Mouse (Mus musculus): ENCODE measurements around the gene Adrm1. TPM values are rescaled to one million over a fixed set of nuclear protein-coding genes. Genes with fewer than 3 reads are reported as not detected.
A peak's percentile ranks its signal among the peaks of the same experiment; 100 is the strongest.

The Adrm1 gene
- polyA plus RNA-seq, 1 experiment from 2014 or later: 297 TPM

GRCm38 (mm10) chr2:180214352-180214978 lies 43.2 kb downstream of the Adrm1 start:
- WGBS: 95% methylated on average over 4 of the region's 4 CpGs
- Histone ChIP-seq H3K4me1 (replicated peaks) (peaks cover 48% of the 10 kb centered on the region), H3K36me3 (0 out of 2 replicates have a peak, but pooled peaks cover 7% of the 10 kb centered on the region), H3K27me3 (ENCODE audit: insufficient read depth, poor library complexity, severe bottlenecking) (no peaks in the 10 kb centered on the region), H3K27ac (peak overlapping the region; percentile 19; the same call in 1 of the 2 replicates), H3K9me3 (no peaks in the 10 kb centered on the region), H3K4me3 (no peak overlapping the region)
- DNase-seq (ENCODE audit: low spot score): no peak

- Histone ChIP-seq H3K27me3 (ENCODE audit: insufficient read depth, poor library complexity, severe bottlenecking) (no peaks in the 10 kb centered on the region), H3K9me3 (no peaks in the 10 kb centered on the region), H3K4me3 (no peak overlapping the region), H3K4me1 (replicated peaks) (peaks cover 53% of the 10 kb centered on the region), H3K27ac (peak overlapping the region; percentile 62), H3K36me3 (0 out of 2 replicates have a peak, but pooled peaks cover 7% of the 10 kb centered on the region)
- DNase-seq (ENCODE audit: low spot score): no peak
- 70% methylated on average over 8 of the region's 8 CpGs for WGBS
These were observed 43.8 kb downstream of the Adrm1 start for GRCm38 (mm10) chr2:180215011-180215461.

- no peak for DNase-seq (ENCODE audit: low spot score)
- Histone ChIP-seq H3K9me3 (no peaks in the 10 kb centered on the region), H3K4me1 (replicated peaks) (peaks cover 58% of the 10 kb centered on the region), H3K27me3 (ENCODE audit: insufficient read depth, poor library complexity, severe bottlenecking) (no peaks in the 10 kb centered on the region), H3K36me3 (0 out of 2 replicates have a peak, but pooled peaks cover 8% of the 10 kb centered on the region), H3K27ac (peak overlapping the region; percentile 62), H3K4me3 (no peak overlapping the region)
- WGBS: 74% methylated on average over 6 of the region's 6 CpGs
These were observed 44.7 kb downstream of the Adrm1 start for GRCm38 (mm10) chr2:180215951-180216350.

GRCm38 (mm10) chr2:180216921-180217320 lies 45.6 kb downstream of the Adrm1 start:
- DNase-seq (ENCODE audit: low spot score): no peak
- Histone ChIP-seq H3K4me1 (replicated peaks) (peaks cover 67% of the 10 kb centered on the region), H3K27me3 (ENCODE audit: insufficient read depth, poor library complexity, severe bottlenecking) (no peaks in the 10 kb centered on the region), H3K9me3 (no peaks in the 10 kb centered on the region), H3K4me3 (no peak overlapping the region), H3K27ac (peak overlapping the region; percentile 8; the same call in 1 of the 2 replicates), H3K36me3 (0 out of 2 replicates have a peak, but pooled peaks cover 6% of the 10 kb centered on the region)
- 63% methylated on average over 5 of the region's 5 CpGs for WGBS

- Histone ChIP-seq H3K9me3 (no peaks in the 10 kb centered on the region), H3K36me3 (0 out of 2 replicates have a peak, but pooled peaks cover 6% of the 10 kb centered on the region), H3K4me1 (replicated peaks) (peaks cover 74% of the 10 kb centered on the region), H3K27ac (peak overlapping the region; percentile 77), H3K27me3 (ENCODE audit: insufficient read depth, poor library complexity, severe bottlenecking) (no peaks in the 10 kb centered on the region), H3K4me3 (no peak overlapping the region)
- 88% methylated on average over 8 of the region's 8 CpGs for WGBS
- no peak for DNase-seq (ENCODE audit: low spot score)
These were observed 46.3 kb downstream of the Adrm1 start for GRCm38 (mm10) chr2:180217587-180217986.

GRCm38 (mm10) chr2:180218241-180218640 lies 47.0 kb downstream of the Adrm1 start:
- Histone ChIP-seq H3K27me3 (ENCODE audit: insufficient read depth, poor library complexity, severe bottlenecking) (peaks cover 5% of the 10 kb centered on the region), H3K9me3 (no peaks in the 10 kb centered on the region), H3K4me1 (replicated peaks) (peaks cover 80% of the 10 kb centered on the region), H3K27ac (peak overlapping the region; percentile 77), H3K4me3 (no peak overlapping the region), H3K36me3 (0 out of 2 replicates have a peak, but pooled peaks cover 3% of the 10 kb centered on the region)
- 77% methylated on average over 3 of the region's 3 CpGs for WGBS
- DNase-seq (ENCODE audit: low spot score): no peak

GRCm38 (mm10) chr2:180218677-180219076 lies 47.4 kb downstream of the Adrm1 start:
- H3K9me3 ChIP-seq: no peaks in the 10 kb centered on the region
- H3K27me3 ChIP-seq (ENCODE audit: insufficient read depth, poor library complexity, severe bottlenecking): peaks cover 10% of the 10 kb centered on the region
- 25% methylated on average over 5 of the region's 5 CpGs for WGBS
- peaks cover 85% of the 10 kb centered on the region for H3K4me1 ChIP-seq (replicated peaks)
- peak overlapping the region; percentile 77 for H3K27ac ChIP-seq
- no peak overlapping the region for H3K4me3 ChIP-seq
- H3K36me3 ChIP-seq: 0 out of 2 replicates have a peak, but pooled peaks cover 3% of the 10 kb centered on the region
- DNase-seq (ENCODE audit: low spot score): no peak

GRCm38 (mm10) chr2:180219145-180219943 lies 48.1 kb downstream of the Adrm1 start:
- no peak for DNase-seq (ENCODE audit: low spot score)
- Histone ChIP-seq H3K4me1 (replicated peaks) (peaks cover 85% of the 10 kb centered on the region), H3K27ac (peak overlapping the region; percentile 77), H3K27me3 (ENCODE audit: insufficient read depth, poor library complexity, severe bottlenecking) (peaks cover 16% of the 10 kb centered on the region), H3K36me3 (0 out of 2 replicates have a peak, but pooled peaks cover 3% of the 10 kb centered on the region), H3K4me3 (no peak overlapping the region), H3K9me3 (no peaks in the 10 kb centered on the region)
- WGBS: 83% methylated on average over 15 of the region's 15 CpGs

- H3K4me1 ChIP-seq (replicated peaks): peaks cover 85% of the 10 kb centered on the region
- H3K27me3 ChIP-seq (ENCODE audit: insufficient read depth, poor library complexity, severe bottlenecking): peaks cover 24% of the 10 kb centered on the region
- H3K4me3 ChIP-seq: no peak overlapping the region
- no peak for DNase-seq (ENCODE audit: low spot score)
- 85% methylated on average over 9 of the region's 9 CpGs for WGBS
- H3K27ac ChIP-seq: peak overlapping the region; percentile 67; the same call in 1 of the 2 replicates
- H3K9me3 ChIP-seq: no peaks in the 10 kb centered on the region
- 0 out of 2 replicates have a peak, but pooled peaks cover 3% of the 10 kb centered on the region for H3K36me3 ChIP-seq
These were observed 48.9 kb downstream of the Adrm1 start for GRCm38 (mm10) chr2:180220165-180220564.

- Histone ChIP-seq H3K4me1 (replicated peaks) (peaks cover 87% of the 10 kb centered on the region), H3K27me3 (ENCODE audit: insufficient read depth, poor library complexity, severe bottlenecking) (peaks cover 33% of the 10 kb centered on the region), H3K27ac (no peak overlapping the region), H3K4me3 (no peak overlapping the region), H3K9me3 (no peaks in the 10 kb centered on the region), H3K36me3 (0 out of 2 replicates have a peak, but pooled peaks cover 3% of the 10 kb centered on the region)
- DNase-seq (ENCODE audit: low spot score): no peak
- 94% methylated on average over 9 of the region's 9 CpGs for WGBS
These were observed 49.8 kb downstream of the Adrm1 start for GRCm38 (mm10) chr2:180221051-180221450.

- WGBS: 14% methylated on average over 6 of the region's 6 CpGs
These were observed 51.0 kb downstream of the Adrm1 start for GRCm38 (mm10) chr2:180222250-180222649.

GRCm38 (mm10) chr2:180224647-180225043 lies 53.4 kb downstream of the Adrm1 start:
- Histone ChIP-seq H3K4me1 (replicated peaks) (peaks cover 89% of the 10 kb centered on the region), H3K4me3 (peak overlapping the region; percentile 76), H3K36me3 (0 out of 2 replicates have a peak, but pooled peaks cover 3% of the 10 kb centered on the region), H3K27ac (peak overlapping the region; percentile 84), H3K27me3 (ENCODE audit: insufficient read depth, poor library complexity, severe bottlenecking) (peaks cover 52% of the 10 kb centered on the region), H3K9me3 (no peaks in the 10 kb centered on the region)
- DNase-seq (ENCODE audit: low spot score): no peak
- WGBS: under 1% methylated on average over 13 of the region's 13 CpGs

More at GRCm38 (mm10) chr2:180222250-180222649, 51.0 kb downstream of the Adrm1 start:
- H3K4me1 ChIP-seq (replicated peaks): peaks cover 92% of the 10 kb centered on the region
- no peak overlapping the region for H3K4me3 ChIP-seq
- H3K9me3 ChIP-seq: no peaks in the 10 kb centered on the region
- H3K36me3 ChIP-seq: 0 out of 2 replicates have a peak, but pooled peaks cover 3% of the 10 kb centered on the region
- DNase-seq (ENCODE audit: low spot score): peak; percentile 52
- 0 out of 2 replicates have a peak overlapping the region, but pooled peaks have one; percentile 45 for H3K27ac ChIP-seq
- peaks cover 45% of the 10 kb centered on the region for H3K27me3 ChIP-seq (ENCODE audit: insufficient read depth, poor library complexity, severe bottlenecking)
